Mouse (Mus musculus): ENCODE data around the gene Tbx2. TPM values are rescaled to one million over a fixed set of nuclear protein-coding genes. Genes with fewer than 3 reads are reported as not detected.

Gene Tbx2
- polyA plus RNA-seq, 1 experiment from 2014 or later = 1.5 TPM

DNA sequence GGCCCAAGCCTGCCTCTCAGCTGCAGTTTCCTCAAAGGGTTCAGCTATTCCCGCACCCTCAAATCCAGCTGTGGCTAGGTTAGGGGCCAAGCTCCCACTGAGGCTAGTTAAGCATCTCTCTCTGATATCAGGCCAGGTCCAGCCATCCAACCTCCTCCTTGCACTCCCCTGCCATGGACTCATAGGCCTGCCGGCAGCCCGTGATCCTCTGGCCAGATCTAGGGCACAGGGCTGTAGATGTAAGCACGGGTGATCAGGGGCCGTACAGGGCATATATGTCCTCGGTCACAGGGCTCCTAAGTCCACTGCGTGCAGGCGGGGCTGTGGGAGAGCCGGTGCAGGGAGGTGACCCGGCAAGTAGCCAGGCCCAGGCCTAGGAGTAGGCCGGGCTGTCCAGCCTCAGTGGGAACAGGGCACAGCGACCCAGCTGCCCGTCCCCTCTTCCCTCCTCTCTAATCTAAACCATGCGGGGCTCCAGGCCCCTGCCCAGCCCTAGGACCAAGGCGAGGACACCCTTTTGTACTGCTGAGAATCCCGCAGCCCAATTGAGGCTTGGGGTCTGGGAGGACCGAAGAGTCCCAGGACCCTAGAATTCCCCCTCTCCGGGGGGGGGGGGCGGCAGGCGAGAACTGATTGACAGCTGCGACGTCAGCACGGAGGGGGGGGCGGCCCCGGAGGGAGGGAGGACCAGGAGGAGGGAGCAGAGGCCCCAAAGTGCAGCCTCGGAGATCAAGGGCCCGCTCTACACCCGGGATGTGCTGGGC lies 53.5 kb downstream of the Tbx2 start, which contains the start of gene Tbx4:
Gene Tbx4, plus strand, starts transcription at position 758 of the 764 bp plus-strand sequence.
- ATAC-seq (ENCODE audit: low FRiP score, low read depth) = 0 out of 2 replicates have a peak, but pooled peaks have one; percentile 11
- no peak within 1 kb of the TSS for H3K9ac ChIP-seq
- WGBS = 13% methylated on average over 23 of the region's 28 CpGs
- H3K27me3 ChIP-seq = peaks cover 67% of the 10 kb centered on the region
- H3K36me3 ChIP-seq = no peaks in the 10 kb centered on the region
- no peak within 1 kb of the TSS for H3K4me2 ChIP-seq
- H3K4me1 ChIP-seq (replicated peaks) = 0 out of 2 replicates have a peak, but pooled peaks cover 4% of the 10 kb centered on the region
- no peaks in the 10 kb centered on the region for H3K9me3 ChIP-seq
- H3K27ac ChIP-seq (replicated peaks) = no peak within 1 kb of the TSS
- no peak within 1 kb of the TSS for H3K4me3 ChIP-seq

DNA sequence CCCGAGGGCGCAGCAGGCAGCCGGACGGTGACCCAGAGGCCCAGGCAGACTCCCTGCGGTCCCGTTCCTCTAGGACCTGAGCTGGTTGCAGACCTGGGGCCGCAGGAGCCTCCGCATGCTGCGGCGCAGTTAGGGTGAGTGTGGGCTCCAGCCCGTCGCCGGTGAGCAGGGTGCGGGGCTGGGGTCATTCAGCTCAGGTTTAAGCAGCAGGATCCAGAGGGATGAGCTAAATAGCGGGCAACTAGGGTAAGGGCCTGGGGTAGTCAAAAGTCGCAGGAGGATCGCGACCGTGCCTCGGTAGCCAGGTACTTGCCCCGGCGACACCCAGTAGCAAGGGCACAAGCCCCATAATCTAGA lies 54.1 kb downstream of the Tbx2 start:
- Histone ChIP-seq H3K4me2 (no peak overlapping the region), H3K4me1 (replicated peaks) (0 out of 2 replicates have a peak, but pooled peaks cover 4% of the 10 kb centered on the region), H3K36me3 (no peaks in the 10 kb centered on the region), H3K9me3 (no peaks in the 10 kb centered on the region), H3K4me3 (no peak overlapping the region), H3K27me3 (peaks cover 73% of the 10 kb centered on the region), H3K9ac (no peak overlapping the region), H3K27ac (replicated peaks) (no peak overlapping the region)
- 3% methylated on average over 22 of the region's 22 CpGs for WGBS
- ATAC-seq (ENCODE audit: low FRiP score, low read depth) = no peak

DNA sequence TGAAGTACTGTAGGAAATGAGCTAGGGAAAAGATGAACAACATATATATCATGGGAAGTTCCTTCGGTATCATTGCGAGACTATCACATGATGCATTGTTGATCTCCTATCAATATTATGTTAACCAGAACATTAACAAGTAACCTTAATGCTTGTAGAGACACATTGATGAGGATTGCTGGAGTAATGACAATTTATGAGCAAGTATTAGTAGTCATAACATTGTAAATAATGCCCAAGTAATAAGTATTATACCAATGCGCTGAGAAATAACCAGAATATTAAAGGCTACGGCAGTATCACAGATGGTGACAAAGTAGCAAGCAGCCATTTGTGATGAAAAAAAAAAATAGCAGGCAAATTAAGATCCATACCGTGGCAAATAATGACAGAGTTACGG lies 54.9 kb downstream of the Tbx2 start:
- no peak overlapping the region for H3K9ac ChIP-seq
- peaks cover 81% of the 10 kb centered on the region for H3K27me3 ChIP-seq
- H3K9me3 ChIP-seq = no peaks in the 10 kb centered on the region
- no peak overlapping the region for H3K4me3 ChIP-seq
- ATAC-seq (ENCODE audit: low FRiP score, low read depth) = no peak
- no peak overlapping the region for H3K4me2 ChIP-seq
- H3K36me3 ChIP-seq = no peaks in the 10 kb centered on the region
- H3K4me1 ChIP-seq (replicated peaks) = 0 out of 2 replicates have a peak, but pooled peaks cover 4% of the 10 kb centered on the region
- 23% methylated on average over 6 of the region's 6 CpGs for WGBS
- H3K27ac ChIP-seq (replicated peaks) = no peak overlapping the region

DNA sequence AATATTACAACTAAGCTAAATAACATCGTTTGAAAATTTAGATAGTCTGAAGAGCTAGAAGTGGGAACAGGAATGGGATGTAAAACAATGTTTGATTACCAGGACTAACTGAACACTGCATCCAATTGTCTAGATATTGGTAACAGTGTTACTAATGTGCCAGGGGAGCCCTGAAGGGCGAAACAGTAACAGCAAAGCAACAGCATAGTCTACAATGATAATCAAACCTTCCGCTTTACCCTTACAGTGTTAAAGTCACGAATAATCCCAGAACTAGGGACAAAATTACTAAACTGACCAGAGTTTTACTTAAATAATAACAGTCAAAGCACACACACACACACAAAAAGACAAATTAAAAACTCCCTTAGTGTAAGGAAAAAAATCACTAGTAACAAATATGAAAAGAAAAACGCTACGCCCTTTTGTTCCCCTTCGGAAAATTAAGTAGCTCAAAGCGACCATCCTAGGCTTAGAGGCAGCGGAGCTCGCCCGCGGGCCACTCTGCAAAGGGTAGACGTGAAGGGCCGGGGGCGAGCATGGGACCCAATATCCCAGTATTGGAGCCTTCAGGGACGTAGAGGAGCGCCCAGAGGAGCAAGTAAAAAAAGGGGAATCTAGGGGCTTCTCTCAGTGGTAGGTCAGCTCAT lies 55.6 kb downstream of the Tbx2 start:
- peaks cover 85% of the 10 kb centered on the region for H3K27me3 ChIP-seq
- no peak overlapping the region for H3K4me2 ChIP-seq
- H3K36me3 ChIP-seq = no peaks in the 10 kb centered on the region
- H3K9me3 ChIP-seq = no peaks in the 10 kb centered on the region
- H3K4me1 ChIP-seq (replicated peaks) = 0 out of 2 replicates have a peak, but pooled peaks cover 4% of the 10 kb centered on the region
- WGBS = 2% methylated on average over 17 of the region's 17 CpGs
- no peak overlapping the region for H3K9ac ChIP-seq
- no peak for ATAC-seq (ENCODE audit: low FRiP score, low read depth)
- no peak overlapping the region for H3K4me3 ChIP-seq
- no peak overlapping the region for H3K27ac ChIP-seq (replicated peaks)

DNA sequence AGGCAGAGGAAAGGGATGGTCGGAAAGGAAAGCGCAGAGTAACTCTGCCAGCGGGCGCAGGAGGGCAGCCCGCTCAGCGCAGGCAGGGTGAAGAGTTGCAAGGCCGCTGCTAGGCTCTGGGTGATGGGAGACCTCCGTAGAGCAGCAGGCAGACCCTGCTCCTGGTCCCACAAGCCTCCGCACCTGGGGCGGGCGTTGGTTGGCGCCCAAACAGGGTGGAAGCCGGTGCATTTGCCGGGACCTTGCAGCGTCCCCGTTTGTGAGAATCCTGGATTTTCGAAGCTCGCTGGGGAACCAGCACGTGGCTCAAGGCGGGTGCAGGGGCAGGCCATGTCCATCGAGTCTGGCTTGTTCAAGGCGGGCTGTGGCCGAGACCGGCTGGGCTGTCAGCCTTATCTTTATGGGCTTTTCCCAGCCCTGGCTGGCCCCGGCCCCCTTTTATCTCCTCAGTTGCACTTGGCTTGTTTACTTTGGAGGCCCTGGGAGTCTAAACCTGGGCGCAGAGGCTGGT lies 56.2 kb downstream of the Tbx2 start:
- ATAC-seq (ENCODE audit: low FRiP score, low read depth) = no peak; the same call in 1 of the 2 replicates
- H3K4me2 ChIP-seq = no peak overlapping the region
- 0 out of 2 replicates have a peak, but pooled peaks cover 4% of the 10 kb centered on the region for H3K4me1 ChIP-seq (replicated peaks)
- H3K36me3 ChIP-seq = no peaks in the 10 kb centered on the region
- WGBS = 5% methylated on average over 26 of the region's 26 CpGs
- H3K4me3 ChIP-seq = no peak overlapping the region
- H3K27me3 ChIP-seq = peaks cover 85% of the 10 kb centered on the region
- H3K27ac ChIP-seq (replicated peaks) = no peak overlapping the region
- H3K9ac ChIP-seq = no peak overlapping the region
- H3K9me3 ChIP-seq = no peaks in the 10 kb centered on the region

DNA sequence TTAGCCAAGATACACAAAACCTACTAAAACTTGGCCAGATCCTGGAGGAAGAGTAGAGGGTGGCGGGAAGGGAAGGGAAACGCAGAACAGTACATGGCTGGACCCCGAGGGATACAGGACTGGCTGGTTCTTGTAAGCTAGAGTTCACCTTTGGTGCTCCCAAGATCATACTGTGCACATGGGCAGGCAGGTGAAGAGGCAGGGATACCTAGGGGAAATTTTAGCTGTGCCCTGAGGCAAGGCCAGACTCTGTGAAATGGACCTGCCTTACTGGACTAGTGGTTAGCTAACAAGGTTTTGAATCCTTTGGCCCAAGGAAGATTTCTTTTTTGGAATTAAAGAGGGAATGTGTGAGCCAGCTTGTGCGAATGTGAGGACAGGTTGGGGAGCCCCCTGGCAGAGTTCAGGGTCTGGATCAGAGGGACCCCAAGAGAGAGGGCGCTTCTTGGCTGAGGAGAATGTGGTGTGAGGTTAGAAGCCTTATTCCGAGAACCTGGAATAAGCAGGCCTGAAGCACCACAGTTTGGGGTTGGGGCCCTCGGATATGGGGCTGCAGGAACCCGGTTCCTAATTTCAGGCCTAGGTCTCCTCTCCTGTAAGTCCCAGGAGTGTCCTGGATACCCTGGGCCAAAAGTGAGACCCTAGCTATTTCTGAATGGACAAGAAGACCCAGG lies 56.8 kb downstream of the Tbx2 start:
- no peak overlapping the region for H3K27ac ChIP-seq (replicated peaks)
- H3K9ac ChIP-seq = no peak overlapping the region
- H3K4me2 ChIP-seq = no peak overlapping the region
- H3K4me1 ChIP-seq (replicated peaks) = 0 out of 2 replicates have a peak, but pooled peaks cover 4% of the 10 kb centered on the region
- WGBS = 23% methylated on average over 8 of the region's 8 CpGs
- ATAC-seq (ENCODE audit: low FRiP score, low read depth) = no peak
- H3K27me3 ChIP-seq = peaks cover 87% of the 10 kb centered on the region
- H3K4me3 ChIP-seq = no peak overlapping the region
- no peaks in the 10 kb centered on the region for H3K36me3 ChIP-seq
- H3K9me3 ChIP-seq = no peaks in the 10 kb centered on the region

DNA sequence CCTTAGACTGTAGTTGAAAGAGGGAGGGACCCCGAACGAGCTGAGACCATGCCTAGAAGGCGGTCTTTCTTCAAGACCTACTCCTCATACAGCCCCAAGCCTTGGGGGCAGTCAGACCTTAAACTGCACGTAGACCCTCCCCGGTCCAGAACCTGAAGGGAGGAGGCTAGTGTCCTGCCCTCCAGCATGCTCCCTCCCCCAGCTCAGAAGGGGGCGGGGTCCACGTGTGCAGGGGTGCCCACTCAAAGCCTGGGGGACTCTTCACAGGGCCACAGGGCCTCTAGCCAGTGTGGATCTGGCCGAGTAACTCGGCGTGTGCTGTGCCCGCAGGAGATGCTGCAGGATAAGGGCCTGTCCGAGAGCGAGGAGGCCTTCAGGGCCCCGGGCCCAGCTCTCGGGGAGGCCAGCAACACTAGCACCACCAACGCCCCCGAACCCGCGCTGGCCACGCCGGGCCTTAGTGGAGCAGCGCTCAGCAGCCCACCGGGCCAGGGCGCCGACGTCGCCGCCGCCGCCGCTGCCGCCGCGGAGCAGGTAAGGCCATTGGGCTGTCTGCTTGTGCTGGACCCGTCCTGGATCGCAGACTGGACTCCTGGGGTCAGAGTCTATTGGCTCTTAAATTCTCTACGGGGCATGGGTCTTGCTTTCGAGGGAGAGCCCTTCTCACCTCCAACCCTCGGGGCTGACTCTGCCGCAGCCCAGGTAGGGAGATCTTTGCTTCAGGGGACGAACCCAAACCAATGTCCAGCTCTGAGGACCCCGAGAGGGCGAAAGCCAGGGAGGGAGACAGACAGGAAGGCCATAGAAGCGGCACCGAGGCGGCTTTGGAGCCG lies 57.6 kb downstream of the Tbx2 start:
- 2% methylated on average over 46 of the region's 47 CpGs for WGBS
- Histone ChIP-seq H3K9ac (no peak overlapping the region), H3K27me3 (peaks cover 85% of the 10 kb centered on the region), H3K4me1 (replicated peaks) (peaks cover 9% of the 10 kb centered on the region), H3K9me3 (no peaks in the 10 kb centered on the region), H3K4me3 (no peak overlapping the region), H3K4me2 (no peak overlapping the region), H3K27ac (replicated peaks) (no peak overlapping the region), H3K36me3 (no peaks in the 10 kb centered on the region)
- no peak for ATAC-seq (ENCODE audit: low FRiP score, low read depth)

DNA sequence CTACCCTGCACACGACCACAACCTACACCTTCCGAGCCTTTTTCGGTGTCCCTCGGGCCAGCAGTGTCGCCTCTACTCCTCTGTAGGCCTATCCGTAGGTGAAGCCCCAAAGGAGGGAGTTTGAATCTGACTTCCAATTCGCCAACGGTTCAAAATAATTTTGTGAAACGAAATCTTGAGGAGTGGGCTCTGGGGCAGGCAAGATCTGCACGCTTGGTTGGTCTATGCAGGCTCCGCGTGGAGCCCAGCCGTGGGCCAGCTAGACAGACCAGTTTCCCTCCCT lies 58.2 kb downstream of the Tbx2 start:
- 2% methylated on average over 13 of the region's 13 CpGs for WGBS
- Histone ChIP-seq H3K36me3 (no peaks in the 10 kb centered on the region), H3K4me2 (no peak overlapping the region), H3K9me3 (no peaks in the 10 kb centered on the region), H3K27me3 (peaks cover 85% of the 10 kb centered on the region), H3K4me3 (no peak overlapping the region), H3K9ac (no peak overlapping the region), H3K27ac (replicated peaks) (no peak overlapping the region), H3K4me1 (replicated peaks) (peaks cover 12% of the 10 kb centered on the region)
- ATAC-seq (ENCODE audit: low FRiP score, low read depth) = no peak

DNA sequence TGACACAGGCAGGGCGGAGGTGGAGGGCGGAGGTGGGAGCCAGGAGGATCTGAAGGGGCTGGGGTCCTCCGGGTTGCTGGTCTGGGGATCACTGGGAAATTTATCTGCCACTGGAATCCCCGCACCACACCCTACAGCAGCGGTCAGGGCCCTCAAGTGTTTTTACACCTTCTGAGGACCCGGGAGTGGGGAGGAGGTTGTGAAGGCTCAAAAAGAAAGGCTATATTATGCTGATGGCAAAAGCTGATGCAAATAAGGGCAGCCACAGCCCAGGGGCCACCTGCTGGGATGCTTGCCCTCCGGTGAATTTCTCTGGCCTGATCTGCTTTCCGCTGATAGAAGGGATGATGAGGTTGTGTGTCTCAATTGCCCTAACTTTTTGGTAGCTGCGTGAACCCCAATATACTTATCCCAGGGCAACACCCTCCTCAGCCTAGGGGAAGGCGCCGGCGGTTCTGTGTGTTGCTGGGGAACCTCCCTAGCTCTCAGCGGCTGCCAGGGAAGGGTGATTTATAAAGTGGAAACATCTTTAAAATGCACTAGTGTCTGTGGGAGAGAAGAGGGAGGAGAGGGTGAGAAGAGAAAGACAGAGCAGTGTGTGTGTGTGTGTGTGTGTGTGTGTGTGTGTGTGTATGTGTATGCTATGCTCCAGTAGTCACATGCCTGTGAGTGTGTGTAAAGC lies 58.8 kb downstream of the Tbx2 start:
- peaks cover 12% of the 10 kb centered on the region for H3K4me1 ChIP-seq (replicated peaks)
- H3K9me3 ChIP-seq = no peaks in the 10 kb centered on the region
- no peaks in the 10 kb centered on the region for H3K36me3 ChIP-seq
- under 1% methylated on average over 12 of the region's 13 CpGs for WGBS
- H3K4me2 ChIP-seq = no peak overlapping the region
- H3K27me3 ChIP-seq = peaks cover 85% of the 10 kb centered on the region
- H3K27ac ChIP-seq (replicated peaks) = no peak overlapping the region
- H3K4me3 ChIP-seq = no peak overlapping the region
- no peak overlapping the region for H3K9ac ChIP-seq
- no peak for ATAC-seq (ENCODE audit: low FRiP score, low read depth)
